Mouse (Mus musculus): Measurements from ENCODE around the gene P2rx1. TPM values are rescaled to one million over a fixed set of nuclear protein-coding genes. Genes with fewer than 3 reads are reported as not detected.

Gene P2rx1
- polyA plus RNA-seq, 1 experiment from 2014 or later, result 1.8 TPM

Other genes starting within 250 kb of the P2rx1 start
- gene Cyb5d2, start 203.0 kb upstream of the P2rx1 start, polyA plus RNA-seq (2016; fragmentation: Nextera tagmentation; extraction: Ambion mirVana), result 5.0 and 6.1 TPM in 2 replicates
- 7.5 and 8.6 TPM in 2 replicates for gene Zzef1, start 202.9 kb upstream of the P2rx1 start, polyA plus RNA-seq (2016; fragmentation: Nextera tagmentation; extraction: Ambion mirVana)
- 1.4 and 1.6 TPM in 2 replicates for gene Atp2a3, start 37.9 kb upstream of the P2rx1 start, polyA plus RNA-seq (2016; fragmentation: Nextera tagmentation; extraction: Ambion mirVana)
- gene Camkk1, start 19.9 kb downstream of the P2rx1 start, polyA plus RNA-seq (2016; fragmentation: Nextera tagmentation; extraction: Ambion mirVana), result 5.8 and 6.6 TPM in 2 replicates
- 10.5 and 12.4 TPM in 2 replicates for gene Ncbp3, start 48.7 kb downstream of the P2rx1 start, polyA plus RNA-seq (2016; fragmentation: Nextera tagmentation; extraction: Ambion mirVana)
- gene Itgae, start 91.5 kb downstream of the P2rx1 start, polyA plus RNA-seq (2016; fragmentation: Nextera tagmentation; extraction: Ambion mirVana), result 0.35 and 0.47 TPM in 2 replicates
- 19.8 and 24.2 TPM in 2 replicates for gene Haspin, start 139.2 kb downstream of the P2rx1 start, polyA plus RNA-seq (2016; fragmentation: Nextera tagmentation; extraction: Ambion mirVana)
- gene P2rx5, start 161.3 kb downstream of the P2rx1 start, polyA plus RNA-seq (2016; fragmentation: Nextera tagmentation; extraction: Ambion mirVana), result 0.10 and 0.32 TPM in 2 replicates
- gene Emc6, start 177.9 kb downstream of the P2rx1 start, polyA plus RNA-seq (2016; fragmentation: Nextera tagmentation; extraction: Ambion mirVana), result 132 and 134 TPM in 2 replicates
- 207 and 237 TPM in 2 replicates for gene Tax1bp3, start 178.0 kb downstream of the P2rx1 start, polyA plus RNA-seq (2016; fragmentation: Nextera tagmentation; extraction: Ambion mirVana)
- 15.4 and 19.9 TPM in 2 replicates for gene Ctns, start 199.9 kb downstream of the P2rx1 start, polyA plus RNA-seq (2016; fragmentation: Nextera tagmentation; extraction: Ambion mirVana)
- gene Shpk, start 200.4 kb downstream of the P2rx1 start, polyA plus RNA-seq (2016; fragmentation: Nextera tagmentation; extraction: Ambion mirVana), result 1.1 and 1.7 TPM in 2 replicates
- not detected in 2 replicates for gene Trpv1, start 235.2 kb downstream of the P2rx1 start, polyA plus RNA-seq (2016; fragmentation: Nextera tagmentation; extraction: Ambion mirVana)